Mouse (Mus musculus): Measurements from ENCODE around the gene Vac14.

DNA sequence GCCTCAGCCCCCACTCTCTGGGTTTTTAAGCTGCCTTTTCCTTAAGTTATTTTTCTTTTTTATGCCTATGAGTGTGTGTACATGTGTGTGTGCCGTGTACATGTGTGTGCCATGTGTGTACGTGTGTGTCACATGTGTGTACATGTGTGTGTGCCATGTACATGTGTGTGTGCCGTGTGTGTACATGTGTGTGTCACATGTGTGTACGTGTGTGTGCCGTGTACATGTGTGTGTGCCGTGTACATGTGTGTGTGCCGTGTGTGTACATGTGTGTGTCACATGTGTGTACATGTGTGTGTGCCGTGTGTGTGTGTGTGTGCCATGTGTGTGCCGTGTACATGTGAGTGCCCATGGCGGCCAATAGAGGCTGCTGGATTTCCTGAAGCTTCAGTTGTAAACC, 126.8 kb downstream of the Vac14 start:
- no peak for TF ChIP-seq GATA1 (IDR thresholded peaks at IDR 0.05; ENCODE audit: low read length)
- TF ChIP-seq TAL1 (IDR thresholded peaks at IDR 0.05; ENCODE audit: low read length) = no peak
